Mouse (Mus musculus): ENCODE measurements around the gene Zscan22. TPM values are rescaled to one million over a fixed set of nuclear protein-coding genes. Genes with fewer than 3 reads are reported as not detected.
"Not testable (repeated sequence)": the region's sequence is repeated elsewhere in the genome, so short reads cannot be mapped to it uniquely, and the experiment has no call there.

Gene Zscan22
- polyA plus RNA-seq, 1 experiment from 2014 or later: 19.9 TPM

DNA sequence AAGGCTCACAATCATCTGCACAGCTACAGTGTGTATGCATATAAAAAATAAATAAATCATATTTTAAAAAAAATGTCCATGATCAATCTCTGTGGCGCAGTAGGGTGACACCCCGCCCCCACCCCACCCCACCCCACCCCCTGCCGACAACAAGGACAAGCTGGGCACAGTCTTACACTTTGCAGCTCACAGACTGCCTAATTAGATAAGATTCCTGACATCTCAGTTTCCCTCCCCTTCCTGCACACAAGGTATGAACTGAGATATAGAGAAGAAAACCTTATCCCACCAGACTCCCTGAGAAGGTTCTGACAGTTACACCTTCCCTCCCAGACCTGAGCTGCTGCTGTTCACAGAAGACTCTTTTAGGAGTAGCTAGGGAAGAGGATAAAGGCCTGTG is 37.2 kb downstream of the Zscan22 start:
- 80% methylated on average over 3 of the region's 3 CpGs for WGBS
- Histone ChIP-seq H3K27me3 (no peaks in the 10 kb centered on the region), H3K36me3 (no peaks in the 10 kb centered on the region), H3K9ac (no peak overlapping the region), H3K9me3 (replicated peaks) (no peaks in the 10 kb centered on the region), H3K4me2 (no peak overlapping the region), H3K4me1 (no peaks in the 10 kb centered on the region), H3K27ac (no peak overlapping the region), H3K4me3 (replicated peaks) (no peak overlapping the region)
- no peak for ATAC-seq (replicated peaks; ENCODE audit: low FRiP score)

DNA sequence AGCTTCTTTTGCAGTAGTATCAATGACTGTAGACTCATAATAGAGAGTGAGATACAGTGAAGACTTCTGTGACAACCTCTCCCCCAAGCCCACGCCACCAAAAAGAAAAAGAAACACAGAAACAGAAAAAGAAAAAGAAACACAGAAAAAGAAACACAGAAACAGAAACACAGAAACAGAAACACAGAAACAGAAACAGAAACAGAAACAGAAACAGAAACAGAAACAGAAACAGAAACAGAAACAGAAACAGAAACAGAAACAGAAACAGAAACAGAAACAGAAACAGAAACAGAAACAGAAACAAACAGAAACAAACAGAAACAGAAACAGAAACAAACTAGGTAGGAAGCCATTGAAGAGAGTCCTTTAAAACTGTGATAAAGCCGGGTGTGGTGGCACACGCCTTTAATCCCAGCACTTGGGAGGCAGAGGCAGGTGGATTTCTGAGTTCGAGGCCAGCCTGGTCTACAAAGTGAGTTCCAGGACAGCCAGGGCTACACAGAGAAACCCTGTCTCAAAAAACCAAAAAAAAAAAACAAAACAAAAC is 39.7 kb downstream of the Zscan22 start:
- not testable (repeated sequence) for H3K27ac ChIP-seq; H3K4me2 ChIP-seq; H3K27me3 ChIP-seq; ATAC-seq (replicated peaks; ENCODE audit: low FRiP score); H3K4me1 ChIP-seq; H3K9me3 ChIP-seq (replicated peaks); H3K9ac ChIP-seq; H3K36me3 ChIP-seq; H3K4me3 ChIP-seq (replicated peaks)
- WGBS: 89% methylated on average over 4 of the region's 4 CpGs

DNA sequence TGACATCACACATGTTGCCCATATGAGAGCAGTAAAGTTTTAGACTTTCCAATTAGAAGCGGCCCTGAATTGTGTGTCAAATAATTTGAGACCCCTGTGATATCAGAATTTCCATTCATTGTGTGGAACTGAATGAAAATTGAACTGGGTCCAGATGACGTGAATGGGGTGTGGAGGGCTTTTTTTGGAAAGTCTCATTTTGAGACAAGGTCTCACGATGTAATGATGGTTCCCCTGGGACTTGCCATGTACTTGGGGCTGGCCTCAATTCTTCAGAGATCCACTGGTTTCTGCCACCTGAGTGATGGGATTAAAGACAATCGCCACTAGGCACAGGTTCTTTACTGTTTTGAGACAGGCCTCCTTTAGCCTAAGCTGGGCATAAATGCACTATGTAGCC is 43.0 kb downstream of the Zscan22 start:
- no peak overlapping the region for H3K4me3 ChIP-seq (replicated peaks)
- H3K9ac ChIP-seq: no peak overlapping the region
- ATAC-seq (replicated peaks; ENCODE audit: low FRiP score): no peak
- no peaks in the 10 kb centered on the region for H3K27me3 ChIP-seq
- no peaks in the 10 kb centered on the region for H3K36me3 ChIP-seq
- no peak overlapping the region for H3K27ac ChIP-seq
- H3K4me1 ChIP-seq: no peaks in the 10 kb centered on the region
- WGBS: 82% methylated on average over 4 of the region's 4 CpGs
- H3K4me2 ChIP-seq: no peak overlapping the region
- no peaks in the 10 kb centered on the region for H3K9me3 ChIP-seq (replicated peaks)

DNA sequence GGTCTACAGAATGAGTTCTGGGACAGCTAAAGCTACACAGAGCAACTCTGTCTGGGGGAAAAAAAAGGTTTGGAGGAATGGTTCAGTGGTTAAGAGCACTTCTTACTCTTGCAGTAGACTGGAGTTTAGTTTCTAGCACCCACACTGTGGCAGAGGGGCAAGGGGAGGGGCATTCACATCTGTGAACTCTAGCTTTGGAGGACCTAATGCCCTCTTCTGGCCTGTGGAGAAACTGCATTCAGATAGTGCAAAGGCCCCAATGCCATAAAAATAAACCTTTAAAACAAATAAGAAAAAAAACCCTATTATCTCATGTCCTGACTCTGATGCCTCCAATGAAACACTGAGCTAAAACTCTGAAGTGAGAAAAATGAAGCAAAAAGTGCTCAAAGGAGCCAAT is 45.9 kb downstream of the Zscan22 start:
- Histone ChIP-seq H3K9ac (no peak overlapping the region), H3K36me3 (no peaks in the 10 kb centered on the region), H3K4me2 (no peak overlapping the region), H3K4me3 (replicated peaks) (no peak overlapping the region), H3K9me3 (replicated peaks) (no peaks in the 10 kb centered on the region), H3K4me1 (no peaks in the 10 kb centered on the region), H3K27ac (no peak overlapping the region), H3K27me3 (0 out of 2 replicates have a peak, but pooled peaks cover 2% of the 10 kb centered on the region)
- no peak for ATAC-seq (replicated peaks; ENCODE audit: low FRiP score)

DNA sequence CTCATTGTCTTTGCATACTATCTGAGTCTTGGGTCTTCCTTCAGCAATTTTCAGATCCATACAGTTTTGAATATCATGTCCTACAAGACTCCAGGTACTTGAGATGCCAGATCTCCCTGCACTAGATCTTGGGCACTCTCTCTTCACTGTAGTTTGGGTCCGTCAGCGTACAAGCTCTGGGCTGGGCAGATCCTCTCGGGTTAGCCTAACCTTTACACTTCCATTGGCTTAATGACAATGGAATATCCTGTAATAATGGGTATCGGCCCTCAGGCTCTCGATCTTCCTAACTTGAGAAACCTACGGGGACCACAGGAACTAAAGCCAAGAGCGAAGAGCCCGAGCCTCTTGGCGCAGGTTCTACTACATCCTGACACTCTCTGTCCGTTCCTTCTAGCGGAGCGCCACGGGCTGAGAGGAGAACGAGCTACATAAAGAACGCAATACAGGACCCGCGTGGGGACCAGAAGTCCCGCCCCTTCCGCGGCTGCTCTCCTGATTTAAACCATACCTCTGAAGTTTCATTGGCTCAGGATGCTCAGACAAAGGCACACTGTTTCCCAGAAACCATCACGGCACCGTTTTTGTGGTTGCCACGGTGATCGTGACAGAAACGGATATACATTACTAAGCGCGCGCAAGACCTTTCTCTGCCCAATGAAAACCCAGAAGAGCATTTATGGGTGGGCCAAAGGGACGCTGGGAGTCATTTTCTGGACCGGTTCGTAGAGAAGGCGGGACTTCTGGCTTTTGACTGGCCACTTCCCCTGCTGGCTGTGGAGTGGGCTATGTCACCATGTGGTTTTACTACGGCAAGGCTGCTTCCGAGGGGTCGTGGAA is 51.6 kb downstream of the Zscan22 start:
- H3K4me1 ChIP-seq: peaks cover 12% of the 10 kb centered on the region
- H3K4me3 ChIP-seq (replicated peaks): peak overlapping the region; percentile 53
- H3K27ac ChIP-seq: peak overlapping the region; percentile 89
- peak overlapping the region; percentile 59 for H3K9ac ChIP-seq
- H3K36me3 ChIP-seq: no peaks in the 10 kb centered on the region
- 0 out of 2 replicates have a peak, but pooled peaks cover 2% of the 10 kb centered on the region for H3K27me3 ChIP-seq
- H3K9me3 ChIP-seq (replicated peaks): no peaks in the 10 kb centered on the region
- ATAC-seq (replicated peaks; ENCODE audit: low FRiP score): peak; percentile 98
- H3K4me2 ChIP-seq: peak overlapping the region; percentile 84
- 9% methylated on average over 35 of the region's 35 CpGs for WGBS

DNA sequence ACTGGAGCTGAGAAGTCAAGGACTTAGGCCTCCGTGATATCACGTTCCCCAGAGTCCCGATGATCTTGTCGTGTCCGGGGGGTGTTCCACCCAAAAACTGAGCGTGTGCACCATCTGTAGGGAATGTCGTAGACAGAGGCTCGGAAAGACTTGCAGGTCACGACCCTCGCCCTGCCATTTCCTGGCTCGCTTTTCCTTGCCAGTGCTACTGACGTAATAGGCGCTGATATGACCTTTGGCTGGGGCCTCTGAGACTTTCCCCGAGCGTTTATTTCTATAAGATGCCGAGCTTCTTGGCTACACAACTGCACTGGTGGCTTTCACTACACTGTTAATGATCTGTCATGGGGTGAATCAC is 52.2 kb downstream of the Zscan22 start:
- H3K9me3 ChIP-seq (replicated peaks): no peaks in the 10 kb centered on the region
- peaks cover 12% of the 10 kb centered on the region for H3K4me1 ChIP-seq
- WGBS: 2% methylated on average over 16 of the region's 16 CpGs
- H3K36me3 ChIP-seq: no peaks in the 10 kb centered on the region
- 0 out of 2 replicates have a peak, but pooled peaks cover 2% of the 10 kb centered on the region for H3K27me3 ChIP-seq
- peak overlapping the region; percentile 89 for H3K27ac ChIP-seq
- H3K9ac ChIP-seq: peak overlapping the region; percentile 59
- ATAC-seq (replicated peaks; ENCODE audit: low FRiP score): no peak; the same call in 1 of the 2 replicates
- peak overlapping the region; percentile 84 for H3K4me2 ChIP-seq
- H3K4me3 ChIP-seq (replicated peaks): peak overlapping the region; percentile 53

DNA sequence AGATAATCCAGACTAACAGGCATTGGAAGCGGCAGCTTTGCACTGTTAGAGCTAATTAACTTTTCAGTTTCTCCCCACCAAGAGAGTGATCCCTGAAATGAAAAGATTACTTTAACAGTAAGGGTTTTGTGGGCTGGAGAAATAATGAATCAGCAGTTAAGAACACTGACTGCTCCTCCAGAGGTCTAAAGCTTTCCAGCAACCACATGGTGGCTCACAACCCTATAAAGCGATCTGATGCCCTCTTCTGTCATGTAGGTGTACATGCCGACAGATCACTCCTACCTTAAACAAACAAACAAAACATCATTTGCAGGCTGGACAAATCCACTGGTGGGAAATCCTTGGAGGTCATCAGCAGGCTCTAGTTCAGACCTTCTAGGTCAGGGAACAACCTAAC is 57.3 kb downstream of the Zscan22 start:
- no peak overlapping the region for H3K4me2 ChIP-seq
- no peaks in the 10 kb centered on the region for H3K36me3 ChIP-seq
- H3K27ac ChIP-seq: no peak overlapping the region
- 51% methylated on average over 3 of the region's 3 CpGs for WGBS
- H3K4me3 ChIP-seq (replicated peaks): no peak overlapping the region
- H3K9ac ChIP-seq: no peak overlapping the region
- peaks cover 4% of the 10 kb centered on the region for H3K4me1 ChIP-seq
- no peaks in the 10 kb centered on the region for H3K27me3 ChIP-seq
- ATAC-seq (replicated peaks; ENCODE audit: low FRiP score): no peak
- H3K9me3 ChIP-seq (replicated peaks): no peaks in the 10 kb centered on the region

DNA sequence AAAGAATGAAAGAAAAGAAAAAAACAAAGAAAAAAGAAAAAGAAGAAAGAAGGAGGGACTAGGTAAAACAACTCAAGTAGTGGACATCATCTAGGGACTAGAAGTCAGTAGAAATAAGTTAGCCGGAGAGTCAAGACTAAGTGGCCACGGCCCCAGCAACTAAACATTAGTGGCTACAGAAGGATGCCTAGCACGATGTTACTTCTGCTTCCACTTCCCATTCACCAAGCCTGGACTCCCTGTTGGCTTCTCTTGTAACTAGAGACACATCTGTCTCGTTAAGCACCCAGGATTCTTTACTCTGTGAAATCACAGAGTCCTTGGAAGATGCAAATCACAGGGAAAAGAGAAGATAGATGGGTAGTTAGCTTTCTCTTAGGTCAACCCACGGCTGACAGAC is 59.9 kb downstream of the Zscan22 start:
- H3K27me3 ChIP-seq: no peaks in the 10 kb centered on the region
- peaks cover 3% of the 10 kb centered on the region; the same call in 1 of the 2 replicates for H3K4me1 ChIP-seq
- ATAC-seq (replicated peaks; ENCODE audit: low FRiP score): no peak
- H3K27ac ChIP-seq: no peak overlapping the region
- H3K4me2 ChIP-seq: no peak overlapping the region
- no peak overlapping the region for H3K4me3 ChIP-seq (replicated peaks)
- no peaks in the 10 kb centered on the region for H3K36me3 ChIP-seq
- H3K9ac ChIP-seq: no peak overlapping the region
- 74% methylated on average over 5 of the region's 5 CpGs for WGBS
- H3K9me3 ChIP-seq (replicated peaks): no peaks in the 10 kb centered on the region

Other genes with a start within 250 kb of the Zscan22 start
- not detected in 2 replicates for gene Vmn2r55, start 212.8 kb upstream of the Zscan22 start, polyA plus RNA-seq (2015; fragmentation: Nextera tagmentation; extraction: Ambion mirVana)
- gene Vmn2r56, start 162.8 kb upstream of the Zscan22 start, polyA plus RNA-seq (2015; fragmentation: Nextera tagmentation; extraction: Ambion mirVana): not detected in 2 replicates
- 7.9 and 8.9 TPM in 2 replicates for gene Zscan18, start 94.2 kb upstream of the Zscan22 start, polyA plus RNA-seq (2015; fragmentation: Nextera tagmentation; extraction: Ambion mirVana)
- 15.8 and 16.4 TPM in 2 replicates for gene Zfp329, start 79.0 kb upstream of the Zscan22 start, polyA plus RNA-seq (2015; fragmentation: Nextera tagmentation; extraction: Ambion mirVana)
- gene Zfp110, start 63.1 kb upstream of the Zscan22 start, polyA plus RNA-seq (2015; fragmentation: Nextera tagmentation; extraction: Ambion mirVana): 32.3 and 34.0 TPM in 2 replicates
- 3.7 and 3.8 TPM in 2 replicates for gene Zfp128, start 16.6 kb upstream of the Zscan22 start, polyA plus RNA-seq (2015; fragmentation: Nextera tagmentation; extraction: Ambion mirVana)
- 1,034 and 1,085 TPM in 2 replicates for gene Rps5, start 24.5 kb downstream of the Zscan22 start, polyA plus RNA-seq (2015; fragmentation: Nextera tagmentation; extraction: Ambion mirVana)
- 0.45 and 0.77 TPM in 2 replicates for gene Rnf225, start 29.6 kb downstream of the Zscan22 start, polyA plus RNA-seq (2015; fragmentation: Nextera tagmentation; extraction: Ambion mirVana)
- gene Zfp324, start 68.0 kb downstream of the Zscan22 start, polyA plus RNA-seq (2015; fragmentation: Nextera tagmentation; extraction: Ambion mirVana): 9.8 and 11.4 TPM in 2 replicates
- gene Zfp446, start 80.0 kb downstream of the Zscan22 start, polyA plus RNA-seq (2015; fragmentation: Nextera tagmentation; extraction: Ambion mirVana): 11.2 and 13.3 TPM in 2 replicates
- 0.15 and 0.44 TPM in 2 replicates for gene Slc27a5, start 100.4 kb downstream of the Zscan22 start, polyA plus RNA-seq (2015; fragmentation: Nextera tagmentation; extraction: Ambion mirVana)
- 283 and 298 TPM in 2 replicates for gene Trim28, start 101.3 kb downstream of the Zscan22 start, polyA plus RNA-seq (2015; fragmentation: Nextera tagmentation; extraction: Ambion mirVana)
- 22.1 and 24.8 TPM in 2 replicates for gene Zbtb45, start 112.2 kb downstream of the Zscan22 start, polyA plus RNA-seq (2015; fragmentation: Nextera tagmentation; extraction: Ambion mirVana)
- 144 and 146 TPM in 2 replicates for gene Chmp2a, start 137.0 kb downstream of the Zscan22 start, polyA plus RNA-seq (2015; fragmentation: Nextera tagmentation; extraction: Ambion mirVana)
- 113 and 114 TPM in 2 replicates for gene Ube2m, start 140.5 kb downstream of the Zscan22 start, polyA plus RNA-seq (2015; fragmentation: Nextera tagmentation; extraction: Ambion mirVana)
- gene Mzf1, start 156.9 kb downstream of the Zscan22 start, polyA plus RNA-seq (2015; fragmentation: Nextera tagmentation; extraction: Ambion mirVana): 2.8 and 4.3 TPM in 2 replicates
- not detected in 2 replicates for gene Vmn1r85, start 197.4 kb downstream of the Zscan22 start, polyA plus RNA-seq (2015; fragmentation: Nextera tagmentation; extraction: Ambion mirVana)
- gene Vmn1r86, start 222.1 kb downstream of the Zscan22 start, polyA plus RNA-seq (2015; fragmentation: Nextera tagmentation; extraction: Ambion mirVana): not detected in 2 replicates
- not detected in 2 replicates for gene Vmn1r87, start 242.3 kb downstream of the Zscan22 start, polyA plus RNA-seq (2015; fragmentation: Nextera tagmentation; extraction: Ambion mirVana)

Data from kidney, embryonic 15.5 days (tissue).